Comparison of ENCODE assay signal across 19 mouse cellular contexts in the genomic region with DNA sequence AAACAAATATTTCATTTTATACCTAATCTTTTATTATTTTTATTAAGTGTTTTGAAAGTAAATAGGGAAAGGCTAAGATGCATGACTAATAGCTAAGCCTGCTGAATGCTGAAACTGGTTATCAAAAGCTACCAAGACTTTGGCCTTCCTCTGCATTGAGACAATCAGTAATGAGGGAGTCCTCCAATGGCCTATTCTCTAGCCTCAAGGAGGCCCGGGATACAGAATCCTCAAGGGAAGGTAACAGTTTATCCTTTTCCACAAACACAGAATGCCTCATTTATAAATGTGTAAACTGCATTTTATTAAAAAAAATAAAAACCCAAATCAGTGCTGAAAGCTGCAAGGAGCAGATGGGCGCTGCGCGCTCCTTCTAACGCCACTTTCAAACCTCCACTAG. TPM values are rescaled to one million over a fixed set of nuclear protein-coding genes. Genes with fewer than 3 reads are reported as not detected.
"Had no signal": no experiment of that assay in that cellular context is flagged by ENCODE, and none has a peak within 500 bp of the region (broad histone marks: within the 10 kb centered on the region; RNA-seq: fewer than 3 reads in every experiment).

No protein-coding gene starts in this region.

- H3K27me3 ChIP-seq: limb, embryonic 15.5 days; liver, embryonic 12.5 days; neural tube, embryonic 15.5 days had no signal

- DNase-seq: kidney, adult 18-20 months; kidney, postnatal 10 days; lung, embryonic 14.5 days; lung, postnatal 10 days; lung, postnatal 4 days; right cerebral cortex, adult 18-20 months; right cerebral cortex, postnatal 25 days; thymus, postnatal 36 days had no signal

- H3K4me1 ChIP-seq: limb, embryonic 15.5 days; liver, embryonic 12.5 days; neural tube, embryonic 15.5 days had no signal

- ATAC-seq: liver, embryonic 12.5 days had no signal

- H3K27ac ChIP-seq: limb, embryonic 15.5 days; liver, embryonic 12.5 days; neural tube, embryonic 15.5 days had no signal

- H3K4me2 ChIP-seq: limb, embryonic 15.5 days; liver, embryonic 12.5 days; lung, embryonic 14.5 days; neural tube, embryonic 15.5 days had no signal

- H3K9ac ChIP-seq: limb, embryonic 15.5 days; liver, embryonic 12.5 days; lung, embryonic 14.5 days; neural tube, embryonic 15.5 days had no signal

- H3K9me3 ChIP-seq: limb, embryonic 15.5 days; liver, embryonic 12.5 days; neural tube, embryonic 15.5 days had no signal

- H3K4me3 ChIP-seq: limb, embryonic 15.5 days; liver, embryonic 12.5 days; myocyte; neural tube, embryonic 15.5 days had no signal

RNA-seq across cellular contexts. Expression of a gene that starts 54.8 kb away (rescaled TPM):
- total RNA-seq: megakaryocyte, adult 5-6 weeks had no signal
- polyA plus RNA-seq: kidney, embryonic 14.5 days; large intestine, adult 2 months; liver, embryonic 12.5 days; liver, embryonic 16.5 days; neural tube, embryonic 11.5 days; neural tube, embryonic 15.5 days; small intestine, adult 2 months; thymus, postnatal 0 days had no signal
